ENCODE assay signal across 8 mouse cellular contexts in genomic region chr13:4244861-4245559, GRCm38 (mm10). TPM values are rescaled to one million over a fixed set of nuclear protein-coding genes. Genes with fewer than 3 reads are reported as not detected.
DNase-seq lines count a peak whose midpoint lies in the region; ATAC-seq and TF ChIP-seq lines count a peak whose summit lies in the region.

No protein-coding gene starts in this region.

- no peaks in the 10 kb centered on the region for H3K27me3 ChIP-seq in hindbrain, embryonic 11.5 days (ENCODE audit: control insufficient read depth, insufficient read depth, low read length)
- H3K27me3 ChIP-seq in limb, embryonic 13.5 days, result no peaks in the 10 kb centered on the region
- H3K27me3 ChIP-seq in midbrain, embryonic 13.5 days, result no peaks in the 10 kb centered on the region

- intact Hi-C loops in gastrocnemius, adult 2 months (cut with DNase I), result no loop called here

- no peak for TF ChIP-seq POLR2A in brain, embryonic 14.5 days (IDR thresholded peaks at IDR 0.05; ENCODE audit: borderline replicate concordance, extremely low read depth, insufficient read depth, insufficient read length, poor library complexity, severe bottlenecking)

- peak; percentile 18 for DNase-seq in gastrocnemius, adult 2 months
- no peak for DNase-seq in gastrocnemius, adult 18-20 months (ENCODE audit: low spot score)
- DNase-seq in brain, embryonic 14.5 days (ENCODE audit: low read depth), result peak; percentile 77
- DNase-seq in hindbrain, embryonic 11.5 days (ENCODE audit: low spot score), result peak; percentile 62
- no peak for DNase-seq in layer of hippocampus, adult 11-12 months (ENCODE audit: low spot score)

- 5% methylated on average over 13 of the region's 13 CpGs for WGBS in hindbrain, embryonic 11.5 days
- 3% methylated on average over 13 of the region's 13 CpGs for WGBS in limb, embryonic 13.5 days
- WGBS in midbrain, embryonic 13.5 days, result 4% methylated on average over 13 of the region's 13 CpGs

- no peak for TF ChIP-seq CTCF in gastrocnemius, adult 2 months (IDR thresholded peaks at IDR 0.05)
- TF ChIP-seq CTCF in brain, embryonic 14.5 days (IDR thresholded peaks at IDR 0.05; ENCODE audit: borderline replicate concordance, extremely low read depth, insufficient read depth, insufficient read length), result no peak

- peak overlapping the region; percentile 34; the same call in 1 of the 2 replicates for H3K9ac ChIP-seq in hindbrain, embryonic 11.5 days (ENCODE audit: low read depth, low read length)
- H3K9ac ChIP-seq in limb, embryonic 13.5 days, result peak overlapping the region; percentile 36
- H3K9ac ChIP-seq in midbrain, embryonic 13.5 days (replicated peaks), result peak overlapping the region; percentile 69

- no peaks in the 10 kb centered on the region for H3K9me3 ChIP-seq in hindbrain, embryonic 11.5 days (ENCODE audit: control insufficient read depth, low read length)
- no peaks in the 10 kb centered on the region for H3K9me3 ChIP-seq in limb, embryonic 13.5 days
- H3K9me3 ChIP-seq in midbrain, embryonic 13.5 days, result no peaks in the 10 kb centered on the region

- H3K4me1 ChIP-seq in hindbrain, embryonic 11.5 days (replicated peaks; ENCODE audit: control insufficient read depth, insufficient read depth, low read length), result no peaks in the 10 kb centered on the region
- no peaks in the 10 kb centered on the region for H3K4me1 ChIP-seq in limb, embryonic 13.5 days
- no peaks in the 10 kb centered on the region for H3K4me1 ChIP-seq in midbrain, embryonic 13.5 days (replicated peaks)

- H3K36me3 ChIP-seq in hindbrain, embryonic 11.5 days (ENCODE audit: control insufficient read depth, insufficient read depth, low read length), result no peaks in the 10 kb centered on the region
- no peaks in the 10 kb centered on the region for H3K36me3 ChIP-seq in limb, embryonic 13.5 days
- H3K36me3 ChIP-seq in midbrain, embryonic 13.5 days, result no peaks in the 10 kb centered on the region

- ATAC-seq in hindbrain, embryonic 11.5 days (ENCODE audit: low FRiP score), result peak; percentile 94
- peak; percentile 95 for ATAC-seq in limb, embryonic 13.5 days (ENCODE audit: low FRiP score, low read depth)
- ATAC-seq in midbrain, embryonic 13.5 days, result peak; percentile 97
- no peak for ATAC-seq in erythroid progenitor cell, adult 5-6 weeks (replicated peaks; ENCODE audit: low FRiP score, poor library complexity, severe bottlenecking)

- peak overlapping the region; percentile 39 for H3K4me2 ChIP-seq in hindbrain, embryonic 11.5 days (replicated peaks; ENCODE audit: low read depth, low read length)
- peak overlapping the region; percentile 62 for H3K4me2 ChIP-seq in limb, embryonic 13.5 days (replicated peaks)
- H3K4me2 ChIP-seq in midbrain, embryonic 13.5 days (replicated peaks), result peak overlapping the region; percentile 57

- no peak overlapping the region for H3K4me3 ChIP-seq in gastrocnemius, adult 2 months
- H3K4me3 ChIP-seq in hindbrain, embryonic 11.5 days (ENCODE audit: low read depth, low read length), result peak overlapping the region; percentile 8; the same call in 1 of the 2 replicates
- H3K4me3 ChIP-seq in limb, embryonic 13.5 days, result peak overlapping the region; percentile 33
- H3K4me3 ChIP-seq in midbrain, embryonic 13.5 days (replicated peaks), result peak overlapping the region; percentile 41

- no peak overlapping the region for H3K27ac ChIP-seq in gastrocnemius, adult 2 months
- H3K27ac ChIP-seq in hindbrain, embryonic 11.5 days (ENCODE audit: low read depth, low read length), result no peak overlapping the region
- no peak overlapping the region for H3K27ac ChIP-seq in limb, embryonic 13.5 days
- no peak overlapping the region for H3K27ac ChIP-seq in midbrain, embryonic 13.5 days

RNA-seq across cellular contexts. Expression of gene Akr1c19, which starts 16.5 kb away (rescaled TPM):
- under 1 TPM in 1 of 2 experiments, not detected in 1; 0.33 TPM for total RNA-seq in gastrocnemius, adult 2 months (2021)
- total RNA-seq in gastrocnemius, adult 18-20 months (2021), result under 1 TPM in 1 of 2 experiments, not detected in 1; 0.66 TPM
- polyA plus RNA-seq in brain, embryonic 14.5 days (2012; rRNA removed), result 2.6 TPM in 2 replicates
- polyA plus RNA-seq in hindbrain, embryonic 11.5 days (2014; fragmentation: Nextera tagmentation; extraction: Ambion mirVana), result 0.79 and 0.84 TPM in 2 replicates
- polyA plus RNA-seq in limb, embryonic 13.5 days (2015; fragmentation: Nextera tagmentation; extraction: Ambion mirVana), result 0.52 and 1.00 TPM in 2 replicates
- 3.5 and 4.2 TPM in 2 replicates for polyA plus RNA-seq in midbrain, embryonic 13.5 days (2015; fragmentation: Nextera tagmentation; extraction: Ambion mirVana)
- total RNA-seq in erythroid progenitor cell, adult 5-6 weeks (2015; ENCODE audit: low replicate concordance), result not detected in 2 replicates
- total RNA-seq in erythroid progenitor cell, adult 5-6 weeks (2017; ENCODE audit: low replicate concordance), result not detected in 2 replicates

RNA-seq across cellular contexts. Expression of gene Akr1c12, which starts 34.2 kb away (rescaled TPM):
- total RNA-seq in gastrocnemius, adult 2 months (2021), result not detected
- not detected for total RNA-seq in gastrocnemius, adult 18-20 months (2021)
- 0.09 and 0.10 TPM in 2 replicates for polyA plus RNA-seq in brain, embryonic 14.5 days (2012; rRNA removed)
- polyA plus RNA-seq in hindbrain, embryonic 11.5 days (2014; fragmentation: Nextera tagmentation; extraction: Ambion mirVana), result 0.32 TPM in 1 of 2 replicates, not detected in the other
- polyA plus RNA-seq in limb, embryonic 13.5 days (2015; fragmentation: Nextera tagmentation; extraction: Ambion mirVana), result 0.11 and 0.17 TPM in 2 replicates
- polyA plus RNA-seq in midbrain, embryonic 13.5 days (2015; fragmentation: Nextera tagmentation; extraction: Ambion mirVana), result not detected in 2 replicates
- not detected in 2 replicates for total RNA-seq in erythroid progenitor cell, adult 5-6 weeks (2015; ENCODE audit: low replicate concordance)
- total RNA-seq in erythroid progenitor cell, adult 5-6 weeks (2017; ENCODE audit: low replicate concordance), result 3.7 TPM in 1 of 2 replicates, not detected in the other

RNA-seq across cellular contexts. Expression of gene Akr1c13, which starts 54.1 kb away (rescaled TPM):
- under 1 TPM in 1 of 2 experiments, not detected in 1; 0.20 TPM for total RNA-seq in gastrocnemius, adult 2 months (2021)
- total RNA-seq in gastrocnemius, adult 18-20 months (2021), result under 1 TPM in 1 of 2 experiments, not detected in 1; 0.43 TPM
- polyA plus RNA-seq in brain, embryonic 14.5 days (2012; rRNA removed), result 0.64 and 1.6 TPM in 2 replicates
- 1.0 TPM in 2 replicates for polyA plus RNA-seq in hindbrain, embryonic 11.5 days (2014; fragmentation: Nextera tagmentation; extraction: Ambion mirVana)
- 1.1 and 2.0 TPM in 2 replicates for polyA plus RNA-seq in limb, embryonic 13.5 days (2015; fragmentation: Nextera tagmentation; extraction: Ambion mirVana)
- 1.3 and 1.6 TPM in 2 replicates for polyA plus RNA-seq in midbrain, embryonic 13.5 days (2015; fragmentation: Nextera tagmentation; extraction: Ambion mirVana)
- total RNA-seq in erythroid progenitor cell, adult 5-6 weeks (2015; ENCODE audit: low replicate concordance), result 5.4 TPM in 1 of 2 replicates, not detected in the other
- total RNA-seq in erythroid progenitor cell, adult 5-6 weeks (2017; ENCODE audit: low replicate concordance), result 2.8 TPM in 1 of 2 replicates, not detected in the other

Comparison
In these comparisons a context has a peak if more than half of its experiments do, and no peak if none do; other contexts are left out.
1. DNase-seq: peak in gastrocnemius, adult 2 months (single experiment), brain, embryonic 14.5 days (single experiment) and hindbrain, embryonic 11.5 days (single experiment); none in gastrocnemius, adult 18-20 months (single experiment) and layer of hippocampus, adult 11-12 months (single experiment).
2. Peak in every context shown above with its lines, with median percentiles within 50 percentile points of each other: H3K4me2 ChIP-seq and H3K9ac ChIP-seq.